Mouse (Mus musculus): Measurements from ENCODE around the gene Tdrd3. TPM values are rescaled to one million over a fixed set of nuclear protein-coding genes. Genes with fewer than 3 reads are reported as not detected.

The Tdrd3 gene
- polyA plus RNA-seq, 1 experiment from 2014 or later: 27.0 TPM

GRCm38 (mm10) chr14:87497955-87498594 is 81.6 kb downstream of the Tdrd3 start:
- no peak for DNase-seq (ENCODE audit: low spot score)
- ATAC-seq (replicated peaks; ENCODE audit: low FRiP score, low TSS enrichment, low read depth): no peak
- H3K36me3 ChIP-seq (ENCODE audit: control insufficient read depth, insufficient read depth, low read length): no peaks in the 10 kb centered on the region
- no peaks in the 10 kb centered on the region for H3K27me3 ChIP-seq (replicated peaks; ENCODE audit: control insufficient read depth, insufficient read depth, low read length)
- no peaks in the 10 kb centered on the region for H3K4me1 ChIP-seq (replicated peaks; ENCODE audit: control insufficient read depth, insufficient read depth, low read length)
- WGBS: 90% methylated on average over 11 of the region's 11 CpGs
- H3K9ac ChIP-seq (ENCODE audit: low read length): no peak overlapping the region
- no peak overlapping the region for H3K4me2 ChIP-seq (ENCODE audit: low read length)
- H3K27ac ChIP-seq (ENCODE audit: low read depth): no peak overlapping the region
- no peak overlapping the region for H3K4me3 ChIP-seq (ENCODE audit: low read depth, low read length)
- no peaks in the 10 kb centered on the region for H3K9me3 ChIP-seq (ENCODE audit: control insufficient read depth, low read length)

- WGBS: 86% methylated on average over 8 of the region's 8 CpGs
Measured at GRCm38 (mm10) chr14:87505924-87506323, 89.5 kb downstream of the Tdrd3 start.

GRCm38 (mm10) chr14:87515281-87515680 is 98.8 kb downstream of the Tdrd3 start:
- no peak overlapping the region for H3K27ac ChIP-seq (ENCODE audit: low read depth)
- peaks cover 3% of the 10 kb centered on the region; the same call in 1 of the 2 replicates for H3K36me3 ChIP-seq (ENCODE audit: control insufficient read depth, insufficient read depth, low read length)
- ATAC-seq (replicated peaks; ENCODE audit: low FRiP score, low TSS enrichment, low read depth) (no peak), DNase-seq (ENCODE audit: low spot score) (no peak)
- no peak overlapping the region for H3K9ac ChIP-seq (ENCODE audit: low read length)
- no peaks in the 10 kb centered on the region for H3K9me3 ChIP-seq (ENCODE audit: control insufficient read depth, low read length)
- no peak overlapping the region for H3K4me3 ChIP-seq (ENCODE audit: low read depth, low read length)
- H3K27me3 ChIP-seq (replicated peaks; ENCODE audit: control insufficient read depth, insufficient read depth, low read length): no peaks in the 10 kb centered on the region
- H3K4me1 ChIP-seq (replicated peaks; ENCODE audit: control insufficient read depth, insufficient read depth, low read length): no peaks in the 10 kb centered on the region
- WGBS: 88% methylated on average over 3 of the region's 3 CpGs
- H3K4me2 ChIP-seq (ENCODE audit: low read length): no peak overlapping the region

More at GRCm38 (mm10) chr14:87505924-87506323, 89.5 kb downstream of the Tdrd3 start:
- no peak overlapping the region for H3K4me2 ChIP-seq (ENCODE audit: low read length)
- no peak overlapping the region for H3K27ac ChIP-seq (ENCODE audit: low read depth)
- no peaks in the 10 kb centered on the region for H3K4me1 ChIP-seq (replicated peaks; ENCODE audit: control insufficient read depth, insufficient read depth, low read length)
- ATAC-seq (replicated peaks; ENCODE audit: low FRiP score, low TSS enrichment, low read depth): no peak
- no peak overlapping the region for H3K4me3 ChIP-seq (ENCODE audit: low read depth, low read length)
- no peak for DNase-seq (ENCODE audit: low spot score)
- H3K36me3 ChIP-seq (ENCODE audit: control insufficient read depth, insufficient read depth, low read length): peaks cover 19% of the 10 kb centered on the region
- H3K9me3 ChIP-seq (ENCODE audit: control insufficient read depth, low read length): no peaks in the 10 kb centered on the region
- H3K9ac ChIP-seq (ENCODE audit: low read length): no peak overlapping the region
- no peaks in the 10 kb centered on the region for H3K27me3 ChIP-seq (replicated peaks; ENCODE audit: control insufficient read depth, insufficient read depth, low read length)

- 86% methylated on average over 4 of the region's 4 CpGs for WGBS
- ATAC-seq (replicated peaks; ENCODE audit: low FRiP score, low TSS enrichment, low read depth): no peak
- H3K4me2 ChIP-seq (ENCODE audit: low read length): no peak overlapping the region
Measured at GRCm38 (mm10) chr14:87517381-87517780, 100.9 kb downstream of the Tdrd3 start.

GRCm38 (mm10) chr14:87531847-87532246 is 115.4 kb downstream of the Tdrd3 start:
- peaks cover 3% of the 10 kb centered on the region; the same call in 1 of the 2 replicates for H3K36me3 ChIP-seq (ENCODE audit: control insufficient read depth, insufficient read depth, low read length)
- H3K9me3 ChIP-seq (ENCODE audit: control insufficient read depth, low read length): no peaks in the 10 kb centered on the region
- DNase-seq (ENCODE audit: low spot score): no peak
- no peaks in the 10 kb centered on the region for H3K27me3 ChIP-seq (replicated peaks; ENCODE audit: control insufficient read depth, insufficient read depth, low read length)
- no peak overlapping the region for H3K9ac ChIP-seq (ENCODE audit: low read length)
- H3K4me2 ChIP-seq (ENCODE audit: low read length): no peak overlapping the region
- no peak overlapping the region for H3K4me3 ChIP-seq (ENCODE audit: low read depth, low read length)
- H3K4me1 ChIP-seq (replicated peaks; ENCODE audit: control insufficient read depth, insufficient read depth, low read length): no peaks in the 10 kb centered on the region
- 92% methylated on average over 8 of the region's 8 CpGs for WGBS
- ATAC-seq (replicated peaks; ENCODE audit: low FRiP score, low TSS enrichment, low read depth): no peak
- H3K27ac ChIP-seq (ENCODE audit: low read depth): no peak overlapping the region

More at GRCm38 (mm10) chr14:87517381-87517780, 100.9 kb downstream of the Tdrd3 start:
- no peaks in the 10 kb centered on the region for H3K27me3 ChIP-seq (replicated peaks; ENCODE audit: control insufficient read depth, insufficient read depth, low read length)
- H3K9me3 ChIP-seq (ENCODE audit: control insufficient read depth, low read length): no peaks in the 10 kb centered on the region
- no peaks in the 10 kb centered on the region for H3K4me1 ChIP-seq (replicated peaks; ENCODE audit: control insufficient read depth, insufficient read depth, low read length)
- no peak for DNase-seq (ENCODE audit: low spot score)
- peaks cover under 1% of the 10 kb centered on the region; the same call in 1 of the 2 replicates for H3K36me3 ChIP-seq (ENCODE audit: control insufficient read depth, insufficient read depth, low read length)
- H3K27ac ChIP-seq (ENCODE audit: low read depth): no peak overlapping the region
- H3K9ac ChIP-seq (ENCODE audit: low read length): no peak overlapping the region
- no peak overlapping the region for H3K4me3 ChIP-seq (ENCODE audit: low read depth, low read length)

- DNase-seq (ENCODE audit: low spot score): no peak
- Histone ChIP-seq H3K4me2 (ENCODE audit: low read length) (no peak overlapping the region), H3K27me3 (replicated peaks; ENCODE audit: control insufficient read depth, insufficient read depth, low read length) (no peaks in the 10 kb centered on the region), H3K9me3 (ENCODE audit: control insufficient read depth, low read length) (no peaks in the 10 kb centered on the region), H3K4me3 (ENCODE audit: low read depth, low read length) (no peak overlapping the region), H3K27ac (ENCODE audit: low read depth) (no peak overlapping the region), H3K4me1 (replicated peaks; ENCODE audit: control insufficient read depth, insufficient read depth, low read length) (no peaks in the 10 kb centered on the region), H3K9ac (ENCODE audit: low read length) (no peak overlapping the region), H3K36me3 (ENCODE audit: control insufficient read depth, insufficient read depth, low read length) (0 out of 2 replicates have a peak, but pooled peaks cover 5% of the 10 kb centered on the region)
- 89% methylated on average over 4 of the region's 4 CpGs for WGBS
- ATAC-seq (replicated peaks; ENCODE audit: low FRiP score, low TSS enrichment, low read depth): no peak
Measured at GRCm38 (mm10) chr14:87537127-87537819, 120.8 kb downstream of the Tdrd3 start.

- no peak overlapping the region for H3K9ac ChIP-seq (ENCODE audit: low read length)
- DNase-seq (ENCODE audit: low spot score): no peak
- H3K4me2 ChIP-seq (ENCODE audit: low read length): no peak overlapping the region
- H3K27ac ChIP-seq (ENCODE audit: low read depth): no peak overlapping the region
- H3K4me1 ChIP-seq (replicated peaks; ENCODE audit: control insufficient read depth, insufficient read depth, low read length): no peaks in the 10 kb centered on the region
- no peak for ATAC-seq (replicated peaks; ENCODE audit: low FRiP score, low TSS enrichment, low read depth)
- H3K4me3 ChIP-seq (ENCODE audit: low read depth, low read length): no peak overlapping the region
- no peaks in the 10 kb centered on the region for H3K9me3 ChIP-seq (ENCODE audit: control insufficient read depth, low read length)
- WGBS: 87% methylated on average over 6 of the region's 6 CpGs
- H3K27me3 ChIP-seq (replicated peaks; ENCODE audit: control insufficient read depth, insufficient read depth, low read length): no peaks in the 10 kb centered on the region
- peaks cover 12% of the 10 kb centered on the region for H3K36me3 ChIP-seq (ENCODE audit: control insufficient read depth, insufficient read depth, low read length)
Measured at GRCm38 (mm10) chr14:87549986-87550385, 133.5 kb downstream of the Tdrd3 start.

- ATAC-seq (replicated peaks; ENCODE audit: low FRiP score, low TSS enrichment, low read depth) (no peak), DNase-seq (ENCODE audit: low spot score) (no peak)
Measured at GRCm38 (mm10) chr14:87552211-87552610, 135.8 kb downstream of the Tdrd3 start.

More at GRCm38 (mm10) chr14:87552211-87552610, 135.8 kb downstream of the Tdrd3 start:
- WGBS: 66% methylated on average over 3 of the region's 3 CpGs
- Histone ChIP-seq H3K9me3 (ENCODE audit: control insufficient read depth, low read length) (no peaks in the 10 kb centered on the region), H3K4me1 (replicated peaks; ENCODE audit: control insufficient read depth, insufficient read depth, low read length) (no peaks in the 10 kb centered on the region), H3K4me3 (ENCODE audit: low read depth, low read length) (no peak overlapping the region), H3K9ac (ENCODE audit: low read length) (no peak overlapping the region), H3K36me3 (ENCODE audit: control insufficient read depth, insufficient read depth, low read length) (no peaks in the 10 kb centered on the region; the same call in 1 of the 2 replicates), H3K4me2 (ENCODE audit: low read length) (no peak overlapping the region), H3K27ac (ENCODE audit: low read depth) (no peak overlapping the region), H3K27me3 (replicated peaks; ENCODE audit: control insufficient read depth, insufficient read depth, low read length) (no peaks in the 10 kb centered on the region)

Measured in intestine, embryonic 14.5 days (tissue).